Mouse (Mus musculus): ENCODE data around the gene Aplp2. TPM values are rescaled to one million over a fixed set of nuclear protein-coding genes. Genes with fewer than 3 reads are reported as not detected.

Aplp2 gene
- polyA plus RNA-seq, 1 experiment = 574 TPM

- no peak for DNase-seq
- WGBS = 68% methylated on average over 7 of the region's 7 CpGs
These were observed 29.6 kb upstream of the Aplp2 start for GRCm38 (mm10) chr9:31241208-31241699.

DNA sequence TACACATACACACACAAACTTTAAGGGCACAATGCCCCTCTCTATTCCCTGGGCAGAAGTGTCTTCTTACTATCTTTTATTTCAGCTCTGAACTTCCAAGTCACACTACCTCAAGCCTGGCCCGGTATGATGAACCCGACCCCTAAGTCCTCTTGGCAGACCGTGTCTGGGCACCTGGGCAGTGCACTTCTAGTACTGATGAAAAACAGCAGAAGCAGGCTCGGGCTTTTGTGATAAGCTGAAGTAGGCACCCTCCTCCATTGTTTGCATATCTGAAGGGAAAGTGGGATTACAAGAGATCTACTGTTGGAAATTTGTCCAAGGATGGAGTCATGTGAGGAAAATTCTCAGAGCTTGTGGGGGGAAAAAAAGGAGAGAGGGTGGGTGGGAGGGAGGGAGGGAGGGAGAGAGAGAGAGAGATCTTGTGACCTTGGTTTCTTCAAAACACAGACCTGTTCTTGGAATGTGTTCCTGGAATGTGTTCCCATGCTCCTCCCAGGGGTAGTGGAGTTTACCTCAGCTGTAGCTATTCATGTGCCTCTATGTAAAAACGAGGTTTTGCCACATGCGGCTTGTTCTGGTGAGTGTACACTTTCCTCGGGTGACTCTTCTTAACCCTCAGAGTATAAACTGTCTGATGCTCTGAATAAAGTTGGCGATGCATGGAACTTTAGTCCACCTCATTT is 29.1 kb upstream of the Aplp2 start:
- no peaks in the 10 kb centered on the region for H3K27me3 ChIP-seq (replicated peaks; ENCODE audit: control insufficient read depth, insufficient read depth, low read length)
- H3K4me3 ChIP-seq (ENCODE audit: insufficient read depth, low read depth, low read length) = no peak overlapping the region
- no peak for TF ChIP-seq CTCF (conservative IDR thresholded peaks at IDR 0.05; ENCODE audit: insufficient read depth, insufficient read length, low read depth, low read length)
- no peak for TF ChIP-seq POLR2A (IDR thresholded peaks at IDR 0.05; ENCODE audit: low read depth, low read length)
- DNase-seq = peak; percentile 20
- H3K36me3 ChIP-seq (ENCODE audit: control insufficient read depth, insufficient read depth, low read length) = no peaks in the 10 kb centered on the region
- no peaks in the 10 kb centered on the region for H3K4me1 ChIP-seq (ENCODE audit: control insufficient read depth, insufficient read depth, low read length)
- no peak overlapping the region for H3K27ac ChIP-seq (ENCODE audit: insufficient read depth, low read depth, low read length)
- WGBS = 63% methylated on average over 8 of the region's 8 CpGs

More at GRCm38 (mm10) chr9:31241208-31241699, 29.6 kb upstream of the Aplp2 start:
- Histone ChIP-seq H3K27ac (ENCODE audit: insufficient read depth, low read depth, low read length) (no peak overlapping the region; the same call in 1 of the 2 replicates), H3K27me3 (replicated peaks; ENCODE audit: control insufficient read depth, insufficient read depth, low read length) (no peaks in the 10 kb centered on the region), H3K4me1 (ENCODE audit: control insufficient read depth, insufficient read depth, low read length) (no peaks in the 10 kb centered on the region; the same call in 1 of the 2 replicates), H3K36me3 (ENCODE audit: control insufficient read depth, insufficient read depth, low read length) (no peaks in the 10 kb centered on the region), H3K4me3 (ENCODE audit: insufficient read depth, low read depth, low read length) (no peak overlapping the region)
- no peak for TF ChIP-seq CTCF (conservative IDR thresholded peaks at IDR 0.05; ENCODE audit: insufficient read depth, insufficient read length, low read depth, low read length)
- no peak for TF ChIP-seq POLR2A (IDR thresholded peaks at IDR 0.05; ENCODE audit: low read depth, low read length)

DNA sequence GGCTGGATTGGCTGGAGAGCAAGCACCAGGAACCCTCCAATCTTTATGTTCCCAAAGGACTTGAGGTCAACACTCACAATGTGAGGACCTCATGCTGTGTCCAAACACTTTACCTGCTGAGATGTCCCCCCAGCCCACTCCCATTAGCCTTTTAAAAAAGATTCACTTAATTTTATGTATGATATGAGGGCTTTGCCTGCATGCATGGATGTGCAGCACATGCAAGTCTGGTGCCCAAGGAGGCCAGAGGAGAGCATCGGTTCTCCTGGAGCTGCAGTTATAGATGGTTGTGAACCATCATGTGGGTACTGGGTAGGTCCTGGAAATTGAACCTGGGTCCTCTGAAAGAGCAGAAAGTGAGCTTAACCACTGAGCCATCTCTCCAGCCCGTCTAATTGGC is 27.9 kb upstream of the Aplp2 start:
- Histone ChIP-seq H3K4me1 (ENCODE audit: control insufficient read depth, insufficient read depth, low read length) (no peaks in the 10 kb centered on the region), H3K27ac (ENCODE audit: insufficient read depth, low read depth, low read length) (no peak overlapping the region), H3K27me3 (replicated peaks; ENCODE audit: control insufficient read depth, insufficient read depth, low read length) (no peaks in the 10 kb centered on the region), H3K4me3 (ENCODE audit: insufficient read depth, low read depth, low read length) (no peak overlapping the region), H3K36me3 (ENCODE audit: control insufficient read depth, insufficient read depth, low read length) (no peaks in the 10 kb centered on the region)
- no peak for DNase-seq
- TF ChIP-seq CTCF (conservative IDR thresholded peaks at IDR 0.05; ENCODE audit: insufficient read depth, insufficient read length, low read depth, low read length) (no peak), POLR2A (IDR thresholded peaks at IDR 0.05; ENCODE audit: low read depth, low read length) (no peak)
- 87% methylated on average over 2 of the region's 2 CpGs for WGBS

GRCm38 (mm10) chr9:31238526-31238925 is 26.9 kb upstream of the Aplp2 start:
- no peak for TF ChIP-seq POLR2A (IDR thresholded peaks at IDR 0.05; ENCODE audit: low read depth, low read length)
- TF ChIP-seq CTCF (conservative IDR thresholded peaks at IDR 0.05; ENCODE audit: insufficient read depth, insufficient read length, low read depth, low read length) = no peak
- no peaks in the 10 kb centered on the region for H3K36me3 ChIP-seq (ENCODE audit: control insufficient read depth, insufficient read depth, low read length)
- H3K27ac ChIP-seq (ENCODE audit: insufficient read depth, low read depth, low read length) = no peak overlapping the region
- no peak overlapping the region for H3K4me3 ChIP-seq (ENCODE audit: insufficient read depth, low read depth, low read length)
- no peak for DNase-seq
- WGBS = 76% methylated on average over 2 of the region's 2 CpGs
- H3K27me3 ChIP-seq (replicated peaks; ENCODE audit: control insufficient read depth, insufficient read depth, low read length) = no peaks in the 10 kb centered on the region
- no peaks in the 10 kb centered on the region for H3K4me1 ChIP-seq (ENCODE audit: control insufficient read depth, insufficient read depth, low read length)

- no peaks in the 10 kb centered on the region for H3K27me3 ChIP-seq (replicated peaks; ENCODE audit: control insufficient read depth, insufficient read depth, low read length)
- no peaks in the 10 kb centered on the region for H3K36me3 ChIP-seq (ENCODE audit: control insufficient read depth, insufficient read depth, low read length)
- H3K4me1 ChIP-seq (ENCODE audit: control insufficient read depth, insufficient read depth, low read length) = no peaks in the 10 kb centered on the region
- DNase-seq = no peak
- 87% methylated on average over 5 of the region's 5 CpGs for WGBS
- TF ChIP-seq CTCF (conservative IDR thresholded peaks at IDR 0.05; ENCODE audit: insufficient read depth, insufficient read length, low read depth, low read length) (no peak), POLR2A (IDR thresholded peaks at IDR 0.05; ENCODE audit: low read depth, low read length) (no peak)
- no peak overlapping the region for H3K4me3 ChIP-seq (ENCODE audit: insufficient read depth, low read depth, low read length)
- no peak overlapping the region for H3K27ac ChIP-seq (ENCODE audit: insufficient read depth, low read depth, low read length)
These were observed 24.5 kb upstream of the Aplp2 start for GRCm38 (mm10) chr9:31236079-31236478.

- 83% methylated on average over 9 of the region's 9 CpGs for WGBS
- Histone ChIP-seq H3K27me3 (replicated peaks; ENCODE audit: control insufficient read depth, insufficient read depth, low read length) (no peaks in the 10 kb centered on the region), H3K4me1 (ENCODE audit: control insufficient read depth, insufficient read depth, low read length) (no peaks in the 10 kb centered on the region), H3K27ac (ENCODE audit: insufficient read depth, low read depth, low read length) (no peak overlapping the region), H3K4me3 (ENCODE audit: insufficient read depth, low read depth, low read length) (no peak overlapping the region), H3K36me3 (ENCODE audit: control insufficient read depth, insufficient read depth, low read length) (no peaks in the 10 kb centered on the region)
- TF ChIP-seq POLR2A (IDR thresholded peaks at IDR 0.05; ENCODE audit: low read depth, low read length) (no peak), CTCF (conservative IDR thresholded peaks at IDR 0.05; ENCODE audit: insufficient read depth, insufficient read length, low read depth, low read length) (no peak)
- DNase-seq = no peak
These were observed 23.9 kb upstream of the Aplp2 start for GRCm38 (mm10) chr9:31235489-31235888.

DNA sequence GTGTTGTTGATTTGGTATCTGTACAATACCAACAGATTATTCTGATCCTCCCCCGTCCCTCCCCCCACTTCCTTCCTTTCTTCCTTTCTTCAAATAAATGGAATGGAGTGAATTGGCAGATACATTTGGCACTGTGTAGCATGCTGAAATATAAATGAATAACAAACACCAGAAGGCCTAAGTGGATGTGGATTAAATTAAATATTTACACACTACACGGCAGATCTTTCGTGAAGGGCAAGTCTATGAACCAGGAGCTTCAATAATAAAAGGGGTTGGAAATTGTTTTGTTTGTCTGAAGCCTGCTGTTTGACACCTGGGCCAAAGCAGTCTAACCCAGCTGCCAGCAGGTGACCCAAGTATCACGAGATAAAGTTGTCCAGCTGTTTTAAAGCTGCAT is 23.4 kb upstream of the Aplp2 start:
- 36% methylated on average over 4 of the region's 4 CpGs for WGBS
- H3K27ac ChIP-seq (ENCODE audit: insufficient read depth, low read depth, low read length) = no peak overlapping the region
- no peak overlapping the region for H3K4me3 ChIP-seq (ENCODE audit: insufficient read depth, low read depth, low read length)
- no peaks in the 10 kb centered on the region for H3K4me1 ChIP-seq (ENCODE audit: control insufficient read depth, insufficient read depth, low read length)
- H3K27me3 ChIP-seq (replicated peaks; ENCODE audit: control insufficient read depth, insufficient read depth, low read length) = no peaks in the 10 kb centered on the region
- no peak for DNase-seq
- TF ChIP-seq CTCF (conservative IDR thresholded peaks at IDR 0.05; ENCODE audit: insufficient read depth, insufficient read length, low read depth, low read length) = no peak
- TF ChIP-seq POLR2A (IDR thresholded peaks at IDR 0.05; ENCODE audit: low read depth, low read length) = no peak
- no peaks in the 10 kb centered on the region for H3K36me3 ChIP-seq (ENCODE audit: control insufficient read depth, insufficient read depth, low read length)
